Mouse (Mus musculus): ENCODE results near the gene Mical2. TPM values are rescaled to one million over a fixed set of nuclear protein-coding genes. Genes with fewer than 3 reads are reported as not detected.
A peak's percentile ranks its signal among the peaks of the same experiment; 100 is the strongest.

Gene Mical2
- polyA plus RNA-seq, 1 experiment from 2014 or later, result 128 TPM

- Histone ChIP-seq H3K4me3 (ENCODE audit: low read length) (no peak overlapping the region), H3K9ac (ENCODE audit: low read length) (peak overlapping the region; percentile 33; the same call in 1 of the 2 replicates), H3K4me1 (ENCODE audit: control insufficient read depth, insufficient read depth, low read length) (peaks cover 55% of the 10 kb centered on the region), H3K9me3 (replicated peaks; ENCODE audit: control insufficient read depth, low read length) (no peaks in the 10 kb centered on the region), H3K4me2 (ENCODE audit: low read depth, low read length) (no peak overlapping the region), H3K36me3 (ENCODE audit: control insufficient read depth, insufficient read depth) (peaks cover 18% of the 10 kb centered on the region), H3K27ac (ENCODE audit: low read length) (peak overlapping the region; percentile 100), H3K27me3 (ENCODE audit: control insufficient read depth, insufficient read depth, low read length) (no peaks in the 10 kb centered on the region)
- no peak for ATAC-seq (replicated peaks; ENCODE audit: extremely low read depth, insufficient read depth, low FRiP score)
- 61% methylated on average over 5 of the region's 5 CpGs for WGBS
These were observed 74.5 kb downstream of the Mical2 start for GRCm38 (mm10) chr7:112300141-112300540.

GRCm38 (mm10) chr7:112301052-112301451 is 75.4 kb downstream of the Mical2 start:
- Histone ChIP-seq H3K27ac (ENCODE audit: low read length) (peak overlapping the region; percentile 100; the same call in 1 of the 2 replicates), H3K4me3 (ENCODE audit: low read length) (no peak overlapping the region), H3K9me3 (replicated peaks; ENCODE audit: control insufficient read depth, low read length) (no peaks in the 10 kb centered on the region), H3K4me1 (ENCODE audit: control insufficient read depth, insufficient read depth, low read length) (peaks cover 52% of the 10 kb centered on the region), H3K27me3 (ENCODE audit: control insufficient read depth, insufficient read depth, low read length) (no peaks in the 10 kb centered on the region), H3K36me3 (ENCODE audit: control insufficient read depth, insufficient read depth) (peaks cover 21% of the 10 kb centered on the region), H3K9ac (ENCODE audit: low read length) (no peak overlapping the region), H3K4me2 (ENCODE audit: low read depth, low read length) (no peak overlapping the region)
- ATAC-seq (replicated peaks; ENCODE audit: extremely low read depth, insufficient read depth, low FRiP score), result no peak

GRCm38 (mm10) chr7:112304382-112304781 is 78.7 kb downstream of the Mical2 start:
- H3K9me3 ChIP-seq (replicated peaks; ENCODE audit: control insufficient read depth, low read length), result no peaks in the 10 kb centered on the region
- no peak overlapping the region for H3K4me3 ChIP-seq (ENCODE audit: low read length)
- H3K27me3 ChIP-seq (ENCODE audit: control insufficient read depth, insufficient read depth, low read length), result no peaks in the 10 kb centered on the region
- WGBS, result 72% methylated on average over 8 of the region's 8 CpGs
- 0 out of 2 replicates have a peak overlapping the region, but pooled peaks have one; percentile 4 for H3K9ac ChIP-seq (ENCODE audit: low read length)
- H3K27ac ChIP-seq (ENCODE audit: low read length), result 0 out of 2 replicates have a peak overlapping the region, but pooled peaks have one; percentile 29
- peaks cover 41% of the 10 kb centered on the region for H3K4me1 ChIP-seq (ENCODE audit: control insufficient read depth, insufficient read depth, low read length)
- H3K36me3 ChIP-seq (ENCODE audit: control insufficient read depth, insufficient read depth), result peaks cover 41% of the 10 kb centered on the region
- H3K4me2 ChIP-seq (ENCODE audit: low read depth, low read length), result no peak overlapping the region
- no peak for ATAC-seq (replicated peaks; ENCODE audit: extremely low read depth, insufficient read depth, low FRiP score)

GRCm38 (mm10) chr7:112309289-112310016 is 83.8 kb downstream of the Mical2 start:
- H3K4me1 ChIP-seq (ENCODE audit: control insufficient read depth, insufficient read depth, low read length), result peaks cover 39% of the 10 kb centered on the region
- H3K4me3 ChIP-seq (ENCODE audit: low read length), result no peak overlapping the region
- H3K4me2 ChIP-seq (ENCODE audit: low read depth, low read length), result no peak overlapping the region
- H3K27ac ChIP-seq (ENCODE audit: low read length), result peak overlapping the region; percentile 70
- H3K9me3 ChIP-seq (replicated peaks; ENCODE audit: control insufficient read depth, low read length), result no peaks in the 10 kb centered on the region
- no peak for ATAC-seq (replicated peaks; ENCODE audit: extremely low read depth, insufficient read depth, low FRiP score)
- H3K27me3 ChIP-seq (ENCODE audit: control insufficient read depth, insufficient read depth, low read length), result no peaks in the 10 kb centered on the region
- peaks cover 62% of the 10 kb centered on the region for H3K36me3 ChIP-seq (ENCODE audit: control insufficient read depth, insufficient read depth)
- peak overlapping the region; percentile 30; the same call in 1 of the 2 replicates for H3K9ac ChIP-seq (ENCODE audit: low read length)
- 52% methylated on average over 11 of the region's 11 CpGs for WGBS

DNA sequence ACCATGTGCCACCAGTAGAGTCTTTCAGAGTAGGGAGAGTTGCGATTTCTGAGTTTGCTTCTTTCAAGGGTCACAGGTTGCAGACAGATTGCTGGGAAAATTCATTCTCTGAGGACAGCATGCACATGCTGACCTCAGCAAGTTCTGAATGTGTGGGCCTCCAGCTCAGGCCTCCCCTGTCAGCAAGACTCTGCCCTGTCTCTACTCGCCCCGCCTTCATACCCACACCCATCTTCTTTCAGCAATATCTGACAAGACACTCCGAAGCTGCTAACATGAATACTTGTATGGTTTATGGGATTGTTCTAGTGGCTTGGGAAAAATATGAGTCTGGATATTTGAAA is 84.3 kb downstream of the Mical2 start:
- H3K4me2 ChIP-seq (ENCODE audit: low read depth, low read length), result no peak overlapping the region
- ATAC-seq (replicated peaks; ENCODE audit: extremely low read depth, insufficient read depth, low FRiP score), result no peak

DNA sequence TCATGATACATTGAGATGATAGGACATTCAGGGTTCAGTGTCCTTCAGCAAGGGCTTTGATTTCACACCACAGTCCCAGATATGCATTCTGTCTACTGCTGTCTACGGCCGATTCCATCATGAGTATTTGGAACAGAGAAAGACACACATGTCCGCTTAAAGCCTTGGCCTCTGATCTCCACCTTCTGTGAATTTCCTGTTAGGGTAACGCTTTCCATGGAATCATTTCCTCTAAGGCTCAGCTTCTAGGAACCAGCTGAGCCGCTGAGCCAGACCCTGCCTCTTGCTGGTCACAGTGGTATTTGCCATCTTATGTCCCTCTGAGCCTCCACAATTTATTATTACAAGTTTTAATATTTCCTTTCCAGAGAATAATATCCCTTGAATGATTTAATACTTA is 87.6 kb downstream of the Mical2 start:
- Histone ChIP-seq H3K36me3 (ENCODE audit: control insufficient read depth, insufficient read depth) (peaks cover 59% of the 10 kb centered on the region), H3K27me3 (ENCODE audit: control insufficient read depth, insufficient read depth, low read length) (no peaks in the 10 kb centered on the region), H3K9me3 (replicated peaks; ENCODE audit: control insufficient read depth, low read length) (no peaks in the 10 kb centered on the region), H3K4me2 (ENCODE audit: low read depth, low read length) (no peak overlapping the region), H3K9ac (ENCODE audit: low read length) (no peak overlapping the region), H3K4me1 (ENCODE audit: control insufficient read depth, insufficient read depth, low read length) (peaks cover 46% of the 10 kb centered on the region), H3K4me3 (ENCODE audit: low read length) (no peak overlapping the region), H3K27ac (ENCODE audit: low read length) (peak overlapping the region; percentile 46)
- ATAC-seq (replicated peaks; ENCODE audit: extremely low read depth, insufficient read depth, low FRiP score), result no peak
- 63% methylated on average over 5 of the region's 5 CpGs for WGBS

More for the DNA sequence above, 84.3 kb downstream of the Mical2 start:
- peaks cover 39% of the 10 kb centered on the region for H3K4me1 ChIP-seq (ENCODE audit: control insufficient read depth, insufficient read depth, low read length)
- H3K36me3 ChIP-seq (ENCODE audit: control insufficient read depth, insufficient read depth), result peaks cover 64% of the 10 kb centered on the region
- 67% methylated on average over 4 of the region's 4 CpGs for WGBS
- peak overlapping the region; percentile 70 for H3K27ac ChIP-seq (ENCODE audit: low read length)
- H3K9ac ChIP-seq (ENCODE audit: low read length), result peak overlapping the region; percentile 30; the same call in 1 of the 2 replicates
- H3K4me3 ChIP-seq (ENCODE audit: low read length), result no peak overlapping the region
- H3K27me3 ChIP-seq (ENCODE audit: control insufficient read depth, insufficient read depth, low read length), result no peaks in the 10 kb centered on the region
- H3K9me3 ChIP-seq (replicated peaks; ENCODE audit: control insufficient read depth, low read length), result no peaks in the 10 kb centered on the region

DNA sequence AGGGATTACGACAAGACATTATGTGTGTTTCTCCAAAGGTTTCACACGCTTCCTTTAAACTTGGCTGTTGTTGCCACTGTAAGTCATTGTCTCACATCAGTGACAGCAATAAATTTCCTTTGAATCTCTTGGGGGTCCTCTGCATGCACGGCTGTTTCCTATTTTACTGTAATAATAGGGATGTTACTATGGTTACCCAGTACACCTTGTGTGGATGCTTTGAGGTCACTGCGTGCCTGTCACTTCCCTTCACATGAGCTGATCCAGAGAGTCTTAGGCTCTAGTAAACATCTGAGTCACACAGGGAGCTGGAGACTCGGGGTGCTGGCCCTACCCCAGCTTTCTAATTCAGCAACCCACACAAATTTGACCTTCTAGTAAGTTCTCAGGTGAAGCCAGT is 88.0 kb downstream of the Mical2 start:
- Histone ChIP-seq H3K9ac (ENCODE audit: low read length) (no peak overlapping the region), H3K4me3 (ENCODE audit: low read length) (no peak overlapping the region), H3K27ac (ENCODE audit: low read length) (peak overlapping the region; percentile 41), H3K4me1 (ENCODE audit: control insufficient read depth, insufficient read depth, low read length) (peaks cover 48% of the 10 kb centered on the region), H3K36me3 (ENCODE audit: control insufficient read depth, insufficient read depth) (peaks cover 56% of the 10 kb centered on the region), H3K4me2 (ENCODE audit: low read depth, low read length) (no peak overlapping the region), H3K9me3 (replicated peaks; ENCODE audit: control insufficient read depth, low read length) (no peaks in the 10 kb centered on the region), H3K27me3 (ENCODE audit: control insufficient read depth, insufficient read depth, low read length) (no peaks in the 10 kb centered on the region)
- no peak for ATAC-seq (replicated peaks; ENCODE audit: extremely low read depth, insufficient read depth, low FRiP score)
- 64% methylated on average over 5 of the region's 5 CpGs for WGBS

GRCm38 (mm10) chr7:112316239-112316638 is 90.6 kb downstream of the Mical2 start:
- Histone ChIP-seq H3K4me3 (ENCODE audit: low read length) (no peak overlapping the region), H3K9me3 (replicated peaks; ENCODE audit: control insufficient read depth, low read length) (no peaks in the 10 kb centered on the region), H3K9ac (ENCODE audit: low read length) (peak overlapping the region; percentile 42), H3K4me2 (ENCODE audit: low read depth, low read length) (no peak overlapping the region), H3K36me3 (ENCODE audit: control insufficient read depth, insufficient read depth) (peaks cover 61% of the 10 kb centered on the region), H3K4me1 (ENCODE audit: control insufficient read depth, insufficient read depth, low read length) (peaks cover 47% of the 10 kb centered on the region), H3K27me3 (ENCODE audit: control insufficient read depth, insufficient read depth, low read length) (no peaks in the 10 kb centered on the region), H3K27ac (ENCODE audit: low read length) (peak overlapping the region; percentile 93)
- WGBS, result 46% methylated on average over 1 of the region's 1 CpGs
- ATAC-seq (replicated peaks; ENCODE audit: extremely low read depth, insufficient read depth, low FRiP score), result peak; percentile 47

- H3K27me3 ChIP-seq (ENCODE audit: control insufficient read depth, insufficient read depth, low read length), result no peaks in the 10 kb centered on the region
- no peak overlapping the region for H3K4me3 ChIP-seq (ENCODE audit: low read length)
- H3K9me3 ChIP-seq (replicated peaks; ENCODE audit: control insufficient read depth, low read length), result no peaks in the 10 kb centered on the region
- 17% methylated on average over 5 of the region's 5 CpGs for WGBS
- peaks cover 43% of the 10 kb centered on the region for H3K4me1 ChIP-seq (ENCODE audit: control insufficient read depth, insufficient read depth, low read length)
- ATAC-seq (replicated peaks; ENCODE audit: extremely low read depth, insufficient read depth, low FRiP score), result peak; percentile 82
- H3K27ac ChIP-seq (ENCODE audit: low read length), result peak overlapping the region; percentile 93
- no peak overlapping the region for H3K4me2 ChIP-seq (ENCODE audit: low read depth, low read length)
- peak overlapping the region; percentile 42; the same call in 1 of the 2 replicates for H3K9ac ChIP-seq (ENCODE audit: low read length)
- peaks cover 65% of the 10 kb centered on the region for H3K36me3 ChIP-seq (ENCODE audit: control insufficient read depth, insufficient read depth)
These were observed 91.8 kb downstream of the Mical2 start for GRCm38 (mm10) chr7:112317491-112317890.

Data from heart, embryonic 16.5 days (tissue).